26 mouse cellular contexts compared by ENCODE assay signal in genomic region chr6:95204231-95204630, GRCm38 (mm10).
DNase-seq lines count a peak whose midpoint lies in the region; ATAC-seq and TF ChIP-seq lines count a peak whose summit lies in the region.
"Had no signal": no experiment of that assay in that cellular context is flagged by ENCODE, and none has a peak within 500 bp of the region (broad histone marks: within the 10 kb centered on the region; RNA-seq: fewer than 3 reads in every experiment).

No protein-coding gene starts in this region.

- no peak overlapping the region for H3K4me3 ChIP-seq in forebrain, embryonic 12.5 days (replicated peaks)
- H3K4me3 ChIP-seq in forebrain, postnatal 0 days (ENCODE audit: low read depth, low read length) = no peak overlapping the region
- no peak overlapping the region for H3K4me3 ChIP-seq in lung, postnatal 0 days (ENCODE audit: low read depth, low read length)
- no peak overlapping the region for H3K4me3 ChIP-seq in lung, adult 2 months (replicated peaks; ENCODE audit: extremely low read depth, low read depth, low read length)
- H3K4me3 ChIP-seq in midbrain, embryonic 16.5 days (ENCODE audit: low read depth, low read length) = no peak overlapping the region
- no peak overlapping the region for H3K4me3 ChIP-seq in midbrain, embryonic 13.5 days (replicated peaks)
- H3K4me3 ChIP-seq in embryonic facial prominence, embryonic 14.5 days (ENCODE audit: low read depth, low read length) = no peak overlapping the region
- H3K4me3 ChIP-seq: forebrain, embryonic 15.5 days; heart, adult 2 months; heart, embryonic 10.5 days; heart, embryonic 13.5 days; hindbrain, embryonic 12.5 days; hindbrain, embryonic 15.5 days had no signal

- DNase-seq in forebrain, postnatal 0 days = no peak
- DNase-seq in lung, postnatal 0 days (ENCODE audit: low spot score) = peak; percentile 40
- no peak for DNase-seq in lung, adult 2 months
- DNase-seq in embryonic facial prominence, embryonic 14.5 days (ENCODE audit: low spot score) = peak; percentile 17
- DNase-seq in spleen, postnatal 10 days (ENCODE audit: low spot score in 2 of 2) = no peak
- DNase-seq: adrenal gland, adult 8-10 months; adrenal gland, postnatal 25 days; cerebellum, adult 11-12 months; cerebellum, adult 8-10 months; cerebellum, postnatal 10 days; cerebellum, postnatal 36 days; embryo, embryonic 11 days; gastrocnemius, postnatal 10 days; gastrocnemius, postnatal 36 days; heart, adult 2 months; heart, postnatal 14 days; heart, postnatal 4 days had no signal

- WGBS in forebrain, embryonic 12.5 days = 63% methylated on average over 3 of the region's 3 CpGs
- 73% methylated on average over 3 of the region's 3 CpGs for WGBS in forebrain, postnatal 0 days
- WGBS in lung, postnatal 0 days = 27% methylated on average over 3 of the region's 3 CpGs
- WGBS in lung, adult 2 months = 32% methylated on average over 3 of the region's 3 CpGs
- WGBS in midbrain, embryonic 16.5 days = 59% methylated on average over 3 of the region's 3 CpGs
- WGBS in midbrain, embryonic 13.5 days = 70% methylated on average over 3 of the region's 3 CpGs
- 41% methylated on average over 3 of the region's 3 CpGs for WGBS in embryonic facial prominence, embryonic 14.5 days

- H3K36me3 ChIP-seq in forebrain, embryonic 12.5 days (replicated peaks) = no peaks in the 10 kb centered on the region
- H3K36me3 ChIP-seq in forebrain, postnatal 0 days (ENCODE audit: insufficient read depth) = no peaks in the 10 kb centered on the region
- H3K36me3 ChIP-seq in lung, postnatal 0 days (ENCODE audit: insufficient read depth, low read length) = no peaks in the 10 kb centered on the region
- H3K36me3 ChIP-seq in midbrain, embryonic 16.5 days (ENCODE audit: control insufficient read depth, insufficient read depth, low read length) = no peaks in the 10 kb centered on the region
- no peaks in the 10 kb centered on the region for H3K36me3 ChIP-seq in midbrain, embryonic 13.5 days
- no peaks in the 10 kb centered on the region for H3K36me3 ChIP-seq in embryonic facial prominence, embryonic 14.5 days (ENCODE audit: control insufficient read depth, insufficient read depth, low read length)
- H3K36me3 ChIP-seq: forebrain, embryonic 15.5 days; heart, embryonic 10.5 days; heart, embryonic 13.5 days; hindbrain, embryonic 12.5 days; hindbrain, embryonic 15.5 days had no signal

- H3K9me3 ChIP-seq in forebrain, embryonic 12.5 days = no peaks in the 10 kb centered on the region
- H3K9me3 ChIP-seq in forebrain, postnatal 0 days (ENCODE audit: low read length) = no peaks in the 10 kb centered on the region
- no peaks in the 10 kb centered on the region for H3K9me3 ChIP-seq in lung, postnatal 0 days (ENCODE audit: low read length)
- no peaks in the 10 kb centered on the region for H3K9me3 ChIP-seq in midbrain, embryonic 16.5 days (replicated peaks; ENCODE audit: control insufficient read depth, low read length, poor library complexity, severe bottlenecking)
- no peaks in the 10 kb centered on the region for H3K9me3 ChIP-seq in midbrain, embryonic 13.5 days
- H3K9me3 ChIP-seq in embryonic facial prominence, embryonic 14.5 days (ENCODE audit: control insufficient read depth, low read length) = no peaks in the 10 kb centered on the region
- H3K9me3 ChIP-seq: forebrain, embryonic 15.5 days; heart, embryonic 10.5 days; heart, embryonic 13.5 days; hindbrain, embryonic 12.5 days; hindbrain, embryonic 15.5 days had no signal

- H3K9ac ChIP-seq in forebrain, embryonic 12.5 days = no peak overlapping the region
- no peak overlapping the region for H3K9ac ChIP-seq in forebrain, postnatal 0 days
- no peak overlapping the region for H3K9ac ChIP-seq in lung, postnatal 0 days (replicated peaks; ENCODE audit: low read depth)
- no peak overlapping the region for H3K9ac ChIP-seq in midbrain, embryonic 16.5 days (ENCODE audit: low read depth, low read length)
- no peak overlapping the region for H3K9ac ChIP-seq in midbrain, embryonic 13.5 days (replicated peaks)
- no peak overlapping the region for H3K9ac ChIP-seq in embryonic facial prominence, embryonic 14.5 days (ENCODE audit: low read depth, low read length)
- H3K9ac ChIP-seq: forebrain, embryonic 15.5 days; heart, embryonic 13.5 days; hindbrain, embryonic 12.5 days; hindbrain, embryonic 15.5 days had no signal

- H3K4me2 ChIP-seq in forebrain, embryonic 12.5 days = no peak overlapping the region
- no peak overlapping the region for H3K4me2 ChIP-seq in forebrain, postnatal 0 days (ENCODE audit: low read depth)
- no peak overlapping the region for H3K4me2 ChIP-seq in lung, postnatal 0 days (replicated peaks; ENCODE audit: low read depth, low read length)
- no peak overlapping the region for H3K4me2 ChIP-seq in midbrain, embryonic 16.5 days (ENCODE audit: low read length)
- no peak overlapping the region for H3K4me2 ChIP-seq in midbrain, embryonic 13.5 days (replicated peaks)
- H3K4me2 ChIP-seq in embryonic facial prominence, embryonic 14.5 days (ENCODE audit: low read depth, low read length) = no peak overlapping the region
- H3K4me2 ChIP-seq: forebrain, embryonic 15.5 days; heart, embryonic 13.5 days; hindbrain, embryonic 12.5 days; hindbrain, embryonic 15.5 days had no signal

- H3K4me1 ChIP-seq in forebrain, embryonic 12.5 days = peaks cover 32% of the 10 kb centered on the region
- peaks cover 10% of the 10 kb centered on the region for H3K4me1 ChIP-seq in forebrain, postnatal 0 days (ENCODE audit: insufficient read depth)
- H3K4me1 ChIP-seq in lung, postnatal 0 days (ENCODE audit: insufficient read depth, low read depth, low read length) = no peaks in the 10 kb centered on the region
- H3K4me1 ChIP-seq in lung, adult 2 months (ENCODE audit: control insufficient read depth, insufficient read depth, low read length) = no peaks in the 10 kb centered on the region
- H3K4me1 ChIP-seq in midbrain, embryonic 16.5 days (ENCODE audit: control insufficient read depth, insufficient read depth, low read length) = peaks cover 16% of the 10 kb centered on the region
- peaks cover 33% of the 10 kb centered on the region for H3K4me1 ChIP-seq in midbrain, embryonic 13.5 days (replicated peaks)
- peaks cover 15% of the 10 kb centered on the region; the same call in 1 of the 2 replicates for H3K4me1 ChIP-seq in embryonic facial prominence, embryonic 14.5 days (ENCODE audit: control insufficient read depth, insufficient read depth, low read length)
- H3K4me1 ChIP-seq: heart, embryonic 10.5 days had no signal

- no peak for TF ChIP-seq POLR2A in lung, adult 2 months (IDR thresholded peaks at IDR 0.05; ENCODE audit: borderline replicate concordance, extremely low read depth, low read depth, low read length)

- ATAC-seq in forebrain, embryonic 12.5 days (ENCODE audit: low FRiP score) = no peak
- no peak for ATAC-seq in forebrain, postnatal 0 days
- no peak for ATAC-seq in lung, postnatal 0 days
- ATAC-seq in midbrain, embryonic 16.5 days = no peak
- no peak for ATAC-seq in midbrain, embryonic 13.5 days
- no peak for ATAC-seq in embryonic facial prominence, embryonic 14.5 days (ENCODE audit: low read depth)
- ATAC-seq: CD4-positive, CD25-positive, alpha-beta regulatory T cell, adult 4 months; forebrain, embryonic 15.5 days had no signal

- TF ChIP-seq EP300 in lung, postnatal 0 days (IDR thresholded peaks at IDR 0.05) = no peak

- peak overlapping the region; percentile 25; the same call in 1 of the 2 replicates for H3K27ac ChIP-seq in forebrain, embryonic 12.5 days
- H3K27ac ChIP-seq in forebrain, postnatal 0 days (ENCODE audit: low read depth, low read length) = no peak overlapping the region
- no peak overlapping the region for H3K27ac ChIP-seq in lung, postnatal 0 days (ENCODE audit: low read length)
- H3K27ac ChIP-seq in midbrain, embryonic 16.5 days (ENCODE audit: low read length) = peak overlapping the region; percentile 11; the same call in 1 of the 2 replicates
- no peak overlapping the region for H3K27ac ChIP-seq in midbrain, embryonic 13.5 days
- H3K27ac ChIP-seq in embryonic facial prominence, embryonic 14.5 days (replicated peaks; ENCODE audit: low read depth, low read length) = peak overlapping the region; percentile 48; the same call in 1 of the 2 replicates
- H3K27ac ChIP-seq: forebrain, embryonic 15.5 days; heart, adult 2 months; heart, embryonic 10.5 days; heart, embryonic 13.5 days; hindbrain, embryonic 15.5 days had no signal

- no peak for TF ChIP-seq CTCF in forebrain, postnatal 0 days (IDR thresholded peaks at IDR 0.05; ENCODE audit: low read depth)
- TF ChIP-seq CTCF in lung, postnatal 0 days (IDR thresholded peaks at IDR 0.05) = no peak
- TF ChIP-seq CTCF in lung, adult 2 months (IDR thresholded peaks at IDR 0.05; ENCODE audit: insufficient read depth, low read length) = no peak

- H3K27me3 ChIP-seq in forebrain, embryonic 12.5 days = peaks cover 20% of the 10 kb centered on the region
- H3K27me3 ChIP-seq in forebrain, postnatal 0 days (ENCODE audit: insufficient read depth, low read length) = no peaks in the 10 kb centered on the region
- no peaks in the 10 kb centered on the region for H3K27me3 ChIP-seq in lung, postnatal 0 days (replicated peaks; ENCODE audit: insufficient read depth, low read length)
- no peaks in the 10 kb centered on the region for H3K27me3 ChIP-seq in midbrain, embryonic 16.5 days (ENCODE audit: control insufficient read depth, insufficient read depth, low read depth, low read length)
- H3K27me3 ChIP-seq in midbrain, embryonic 13.5 days = peaks cover 27% of the 10 kb centered on the region
- no peaks in the 10 kb centered on the region for H3K27me3 ChIP-seq in embryonic facial prominence, embryonic 14.5 days (replicated peaks; ENCODE audit: control insufficient read depth, insufficient read depth, low read length)
- H3K27me3 ChIP-seq: heart, embryonic 13.5 days; hindbrain, embryonic 12.5 days; hindbrain, embryonic 15.5 days had no signal

Comparison
In these comparisons a context has a peak if more than half of its experiments do, and no peak if none do; other contexts are left out.
1. H3K27ac ChIP-seq: peak in forebrain, embryonic 12.5 days (single experiment), midbrain, embryonic 16.5 days (single experiment) and embryonic facial prominence, embryonic 14.5 days (single experiment); none in forebrain, postnatal 0 days (single experiment), lung, postnatal 0 days (single experiment) and midbrain, embryonic 13.5 days (single experiment).
2. DNase-seq: peak in lung, postnatal 0 days (single experiment) and embryonic facial prominence, embryonic 14.5 days (single experiment); none in forebrain, postnatal 0 days (single experiment), lung, adult 2 months (single experiment) and spleen, postnatal 10 days (0 of 2).